Mouse (Mus musculus): ENCODE results near the gene Ltbp4.
A peak's percentile ranks its signal among the peaks of the same experiment; 100 is the strongest.

Gene Ltbp4

GRCm38 (mm10) chr7:27355745-27356240, 18.3 kb upstream of the Ltbp4 start, which contains the start of gene Shkbp1:
Gene Shkbp1, minus strand, starts transcription at chr7:27356019.
- DNase-seq: peak; percentile 93

DNA sequence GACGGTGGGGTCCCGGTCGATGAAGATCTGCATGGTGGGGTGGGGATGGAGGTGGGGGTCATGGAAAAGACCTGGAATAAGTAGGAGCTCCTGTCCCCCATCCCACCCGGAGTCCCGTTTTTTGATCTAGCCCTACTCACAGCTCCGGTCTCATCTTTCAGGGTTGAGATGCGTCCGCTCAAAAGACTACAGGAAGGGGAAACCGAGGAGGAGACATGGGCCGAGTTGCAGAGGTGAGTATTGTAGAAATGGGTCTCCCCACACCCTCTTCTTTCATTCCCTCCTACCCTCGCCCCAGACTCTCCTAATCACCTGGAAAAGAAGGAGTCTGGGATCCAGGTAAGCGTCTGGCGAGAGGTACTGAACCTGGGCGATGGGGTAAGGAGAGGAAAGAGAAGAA, 17.8 kb upstream of the Ltbp4 start:
- no peak for DNase-seq

GRCm38 (mm10) chr7:27354783-27355182, 17.3 kb upstream of the Ltbp4 start:
- DNase-seq: no peak

DNA sequence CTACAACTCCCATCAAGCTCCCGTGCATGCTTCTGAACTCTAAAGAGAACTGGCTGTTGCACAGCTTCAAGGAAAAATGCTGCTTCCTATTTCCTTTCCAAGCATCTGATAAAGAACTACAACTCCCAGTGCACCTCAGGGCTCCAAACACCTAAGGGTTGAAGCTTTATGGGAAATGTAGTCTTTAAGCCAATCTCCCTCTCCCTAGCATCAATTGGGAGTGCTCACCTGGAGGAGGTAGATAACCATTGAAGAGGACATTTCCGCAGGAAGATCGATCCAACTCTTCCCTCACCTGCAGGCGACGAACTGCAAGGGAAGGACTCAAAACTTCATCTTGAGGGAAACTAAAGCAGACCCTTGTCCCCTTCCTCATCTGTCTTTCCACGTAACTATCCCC, 16.7 kb upstream of the Ltbp4 start:
- DNase-seq: peak in 1 of 2 experiments; percentile 42

GRCm38 (mm10) chr7:27345444-27345843, 8.0 kb upstream of the Ltbp4 start:
- no peak for DNase-seq

DNA sequence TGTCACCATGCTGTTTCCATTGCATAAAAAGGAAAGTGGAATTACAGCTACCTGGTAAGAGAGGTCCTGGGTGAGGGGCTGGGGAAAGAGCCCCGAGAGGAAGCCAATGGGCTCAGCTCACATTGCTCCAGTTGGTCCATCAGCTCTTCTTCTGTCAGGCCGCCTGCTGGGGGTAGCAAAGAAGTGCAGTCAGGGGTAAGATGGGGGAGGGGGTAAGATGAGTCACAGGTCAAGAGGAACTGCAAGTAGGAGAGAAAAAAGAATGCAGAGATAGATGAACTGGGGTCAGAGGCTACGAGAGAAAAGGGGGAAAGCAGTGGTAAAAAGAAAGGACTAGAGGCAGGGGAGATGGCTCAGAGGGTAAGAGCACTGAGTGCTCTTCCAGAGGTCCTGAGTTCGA, 5.1 kb upstream of the Ltbp4 start:
- DNase-seq: no peak

- DNase-seq: peak in 1 of 2 experiments; percentile 58
These were observed 2.0 kb upstream of the Ltbp4 start for GRCm38 (mm10) chr7:27339519-27339918.

- DNase-seq: no peak
These were observed 1.6 kb upstream of the Ltbp4 start for GRCm38 (mm10) chr7:27339114-27339513.

GRCm38 (mm10) chr7:27335928-27336823, 1.3 kb downstream of the Ltbp4 start:
- DNase-seq: peak; percentile 96 to 97

DNA sequence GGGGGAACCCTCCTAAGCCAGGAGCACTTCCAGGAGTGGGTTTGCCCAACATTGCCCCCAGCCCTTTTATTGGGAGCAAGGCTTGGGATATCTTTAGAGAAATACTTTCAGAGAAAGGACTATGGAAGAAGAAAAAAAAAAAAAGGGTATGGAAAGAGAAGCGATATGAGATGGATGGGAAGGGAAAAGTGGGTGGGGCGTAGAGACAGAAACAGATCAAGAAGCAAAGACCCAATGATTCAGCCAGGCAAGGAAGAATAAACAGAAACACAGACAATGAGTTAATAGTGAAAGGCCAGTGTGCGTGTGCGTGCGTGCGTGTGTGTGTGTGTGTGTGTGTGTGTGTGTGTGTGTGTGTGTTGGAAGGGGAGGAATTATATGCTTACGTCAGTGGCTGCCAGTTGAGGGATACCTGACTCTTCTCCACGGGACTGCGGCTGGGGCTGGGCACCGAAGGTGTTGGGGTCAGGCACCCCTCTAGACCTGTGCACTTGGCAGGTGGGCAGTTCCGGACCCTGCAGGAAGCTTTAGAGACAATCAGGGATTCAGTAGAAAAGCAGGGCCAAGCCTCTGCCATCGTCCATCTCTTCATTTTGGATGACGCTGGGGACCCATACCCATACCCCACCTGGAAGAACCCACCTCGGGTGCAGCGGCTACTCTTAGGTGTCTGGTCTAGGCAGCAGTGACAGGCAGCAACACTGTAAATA, 2.3 kb downstream of the Ltbp4 start:
- DNase-seq: no peak

DNA sequence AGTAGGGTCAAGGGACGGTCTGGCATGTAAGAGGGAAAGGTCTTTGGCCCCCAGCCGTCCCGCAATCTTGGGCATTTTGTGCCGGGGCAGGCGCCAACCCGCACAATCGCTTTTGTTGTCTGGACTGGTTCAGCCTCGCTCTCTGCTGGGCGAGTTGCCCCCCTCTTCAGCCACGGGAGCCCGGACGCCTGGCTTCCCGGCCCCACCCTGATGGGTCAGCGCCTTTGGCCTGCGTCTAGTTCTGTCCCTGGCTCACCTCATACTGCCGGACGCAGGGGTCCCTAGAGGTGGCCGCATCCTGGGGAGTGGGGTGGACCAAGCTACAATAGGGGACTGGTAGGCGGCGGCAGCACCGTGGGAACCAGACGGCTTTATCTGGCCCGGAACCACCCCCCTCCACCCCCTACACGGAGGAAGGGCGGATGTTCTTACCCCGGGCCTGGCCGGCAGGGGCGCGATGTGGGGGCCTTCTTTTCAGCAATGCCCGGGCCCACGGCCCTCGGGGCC, 3.0 kb downstream of the Ltbp4 start:
- peak in 1 of 2 experiments; percentile 39 for DNase-seq

DNA sequence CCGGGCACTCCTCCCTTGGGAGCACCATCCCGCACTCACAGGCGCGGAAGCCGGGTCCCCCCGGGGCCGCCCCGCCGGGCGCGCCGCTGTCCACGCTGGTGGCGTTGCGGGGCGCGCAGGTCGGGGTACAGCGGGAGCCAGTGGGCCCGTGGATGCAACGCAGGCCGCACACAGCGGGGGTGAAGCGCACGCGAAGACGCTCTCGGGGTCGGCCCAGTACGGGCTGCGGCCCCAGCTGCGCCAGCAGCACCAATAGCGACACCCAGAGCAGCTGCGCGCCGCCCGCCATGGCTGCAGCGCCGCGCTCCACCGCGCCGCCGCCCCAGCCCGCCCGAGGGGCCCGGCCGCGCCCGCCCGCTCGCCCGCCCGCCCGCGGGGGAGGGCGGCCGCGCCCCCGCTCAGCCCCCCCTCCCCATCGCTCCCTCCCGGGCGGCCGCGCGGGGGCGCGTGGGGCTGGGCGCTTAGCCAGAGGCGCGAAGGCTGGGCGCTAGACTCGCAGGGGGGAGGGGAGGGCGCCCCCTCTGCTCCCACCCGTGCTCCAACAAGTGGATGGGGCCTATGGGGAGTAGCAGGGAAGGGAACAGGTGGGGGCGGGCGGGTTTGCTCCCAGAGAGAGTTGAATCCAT, 4.1 kb downstream of the Ltbp4 start:
- DNase-seq: peak; percentile 40 to 43

DNA sequence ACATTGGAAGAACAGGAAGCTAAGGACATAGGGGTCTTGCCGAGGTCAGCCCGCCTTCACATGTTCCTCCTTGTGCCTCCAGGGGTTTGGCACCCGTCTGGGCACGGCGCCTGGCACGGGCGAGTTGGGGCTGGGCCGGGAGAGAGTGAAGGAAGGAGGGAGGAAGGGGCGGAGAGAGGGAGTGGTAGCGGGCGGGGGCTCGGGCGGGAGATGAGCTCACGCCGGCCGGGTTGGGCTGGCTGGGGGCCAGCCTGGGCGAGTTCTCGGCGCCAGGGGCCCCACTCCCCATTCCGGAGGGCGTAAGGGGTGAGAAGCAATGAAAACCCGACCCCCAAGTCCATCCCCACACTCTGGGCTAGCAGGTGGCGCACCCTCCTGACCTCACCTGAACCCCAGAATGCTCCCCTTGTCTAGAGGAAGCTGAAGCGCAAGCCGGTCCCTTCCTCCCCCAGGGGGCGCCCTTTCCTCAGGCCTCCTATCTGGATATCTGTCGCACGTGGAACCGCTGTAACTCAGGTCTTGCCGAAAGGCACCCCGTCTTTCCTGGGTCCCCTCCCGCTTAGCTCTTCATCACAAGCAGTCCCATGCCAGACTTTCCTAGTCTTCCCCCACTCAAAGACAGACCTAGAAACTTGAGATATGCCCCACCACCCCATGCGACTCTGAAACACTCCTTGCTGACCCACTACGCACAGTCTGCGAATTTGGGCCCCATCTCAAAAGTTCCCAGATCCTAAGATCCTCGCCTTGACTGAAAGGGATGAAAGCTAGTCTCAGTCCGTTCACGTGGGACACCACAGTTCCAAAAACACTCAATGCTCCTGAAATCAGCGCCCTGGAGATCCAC, 4.9 kb downstream of the Ltbp4 start:
- DNase-seq: peak; percentile 88 to 91

GRCm38 (mm10) chr7:27331854-27332253, 5.6 kb downstream of the Ltbp4 start:
- no peak for DNase-seq

DNA sequence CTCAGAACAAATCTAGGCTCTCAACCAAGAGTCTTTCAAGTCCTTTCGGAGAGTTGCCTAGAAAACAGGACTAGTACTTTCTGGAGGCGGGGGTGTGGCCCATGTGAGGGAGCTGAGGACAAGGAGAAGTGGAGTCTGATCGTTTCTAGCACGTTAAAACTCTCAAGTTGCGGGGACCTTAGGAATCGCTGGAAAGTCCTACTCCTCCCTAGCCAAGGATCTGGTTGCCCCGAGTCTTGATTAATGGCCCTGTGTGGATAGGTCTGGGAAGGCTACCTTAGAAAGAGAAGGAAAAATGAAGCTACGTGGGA, 6.0 kb downstream of the Ltbp4 start:
- DNase-seq: no peak

- peak; percentile 77 to 83 for DNase-seq
These were observed 6.6 kb downstream of the Ltbp4 start for GRCm38 (mm10) chr7:27330709-27331540.

DNA sequence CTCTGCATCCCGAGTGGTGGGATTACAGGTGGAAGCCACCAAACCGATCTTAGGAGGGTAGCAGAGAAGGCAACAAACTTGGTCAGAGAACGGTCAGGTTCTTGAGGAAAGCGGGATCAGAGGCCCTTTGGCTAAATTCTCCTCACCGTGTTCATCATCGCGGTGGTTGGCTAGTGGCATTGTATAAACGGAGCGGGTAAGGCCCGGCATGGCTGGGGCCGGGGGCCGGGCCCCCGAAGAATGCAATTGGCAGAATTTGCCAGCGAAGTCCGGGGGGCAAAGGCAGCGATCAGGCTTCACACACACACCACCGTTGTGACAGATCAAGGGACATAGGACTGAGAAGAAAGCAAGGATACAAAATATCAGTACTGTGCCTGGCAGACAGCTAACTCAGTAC, 7.5 kb downstream of the Ltbp4 start:
- DNase-seq: no peak

- DNase-seq: peak; percentile 96 to 97
These were observed 8.1 kb downstream of the Ltbp4 start for GRCm38 (mm10) chr7:27329326-27329947.

GRCm38 (mm10) chr7:27328648-27329047, 8.8 kb downstream of the Ltbp4 start:
- peak; percentile 46 to 47 for DNase-seq

DNA sequence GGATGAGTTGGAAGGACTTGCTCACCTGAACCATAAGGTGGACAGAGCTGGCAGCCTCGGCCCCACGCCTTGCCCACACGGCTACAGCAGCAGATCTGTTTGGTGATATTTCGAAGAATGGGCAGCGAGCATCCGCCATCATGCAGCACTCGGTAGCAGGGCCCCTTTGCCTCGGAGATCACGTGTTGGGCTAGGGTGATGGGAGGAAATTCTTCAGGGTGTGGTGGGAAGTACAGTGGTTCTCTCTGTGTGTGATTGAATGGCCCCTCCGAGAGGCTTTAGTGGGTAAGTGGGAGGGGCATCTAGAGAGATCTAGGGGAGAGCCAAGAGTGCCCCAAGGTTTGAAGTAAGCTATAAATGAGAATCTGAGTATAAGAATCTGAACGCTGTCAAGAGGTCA, 9.3 kb downstream of the Ltbp4 start:
- no peak for DNase-seq

DNA sequence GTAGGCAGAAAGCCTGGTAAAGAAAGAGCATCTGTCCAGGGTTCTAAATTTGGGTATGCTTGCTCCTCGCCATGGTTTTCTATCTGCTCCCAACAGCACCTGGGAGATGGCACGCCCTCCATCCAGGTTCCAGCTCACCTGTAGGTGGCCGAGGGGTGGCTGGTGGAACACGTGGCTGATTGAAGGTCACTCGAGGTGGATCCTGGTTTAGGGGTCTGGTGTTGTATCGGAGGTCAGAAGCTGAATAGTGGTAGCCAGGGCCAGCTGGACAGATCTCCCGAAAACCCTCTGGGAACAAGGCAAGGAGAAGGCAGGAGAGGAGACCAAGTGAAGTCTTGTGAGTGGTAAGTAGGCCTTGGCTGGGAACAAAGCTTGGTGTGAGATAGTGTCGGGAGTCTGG, 10.0 kb downstream of the Ltbp4 start:
- DNase-seq: no peak

All from cerebellum, postnatal 10 days (tissue).